8 mouse cellular contexts compared by ENCODE assay signal in genomic region chr5:108034194-108034593, GRCm38 (mm10). TPM values are rescaled to one million over a fixed set of nuclear protein-coding genes. Genes with fewer than 3 reads are reported as not detected.
DNase-seq lines count a peak whose midpoint lies in the region; ATAC-seq and TF ChIP-seq lines count a peak whose summit lies in the region.

No protein-coding gene starts in this region.

- no peak for TF ChIP-seq POLR2A in kidney, adult 2 months (IDR thresholded peaks at IDR 0.05; ENCODE audit: low read depth, low read length)

- no peaks in the 10 kb centered on the region for H3K27me3 ChIP-seq in kidney, adult 2 months (replicated peaks; ENCODE audit: control insufficient read depth, insufficient read depth, low read length)
- H3K27me3 ChIP-seq in forebrain, embryonic 15.5 days: no peaks in the 10 kb centered on the region
- H3K27me3 ChIP-seq in midbrain, postnatal 0 days (ENCODE audit: insufficient read depth, low read length): no peaks in the 10 kb centered on the region

- WGBS in kidney, adult 2 months: 34% methylated on average over 4 of the region's 4 CpGs
- 37% methylated on average over 4 of the region's 4 CpGs for WGBS in forebrain, embryonic 15.5 days
- 30% methylated on average over 4 of the region's 4 CpGs for WGBS in midbrain, postnatal 0 days

- DNase-seq in kidney, adult 2 months: peak; percentile 70
- DNase-seq in kidney, adult 11 months: no peak
- peak; percentile 81 for DNase-seq in CD4-positive, CD25-positive, alpha-beta regulatory T cell, adult 2 months (ENCODE audit: low read depth, low spot score)
- DNase-seq in Muller cell, postnatal 12 days (ENCODE audit: inconsistent ontology term): peak; percentile 27
- peak; percentile 84 for DNase-seq in midbrain, postnatal 0 days (ENCODE audit: low spot score)
- no peak for DNase-seq in adrenal gland, adult 8-10 months
- no peak for DNase-seq in kidney, postnatal 10 days

- no peak overlapping the region for H3K9ac ChIP-seq in forebrain, embryonic 15.5 days (replicated peaks)
- no peak overlapping the region for H3K9ac ChIP-seq in midbrain, postnatal 0 days (replicated peaks; ENCODE audit: low read length, poor library complexity, severe bottlenecking)

- no peaks in the 10 kb centered on the region for H3K9me3 ChIP-seq in forebrain, embryonic 15.5 days
- H3K9me3 ChIP-seq in midbrain, postnatal 0 days (ENCODE audit: low read length): no peaks in the 10 kb centered on the region

- no peaks in the 10 kb centered on the region for H3K4me1 ChIP-seq in kidney, adult 2 months (ENCODE audit: control insufficient read depth, insufficient read depth, low read length)
- H3K4me1 ChIP-seq in forebrain, embryonic 15.5 days: peaks cover 8% of the 10 kb centered on the region; the same call in 1 of the 2 replicates
- no peaks in the 10 kb centered on the region for H3K4me1 ChIP-seq in midbrain, postnatal 0 days (ENCODE audit: insufficient read depth, low read length)

- ATAC-seq in forebrain, embryonic 15.5 days (replicated peaks): peak; percentile 66
- peak; percentile 47 for ATAC-seq in midbrain, postnatal 0 days (ENCODE audit: low FRiP score)

- no peak overlapping the region for H3K4me3 ChIP-seq in kidney, adult 2 months (ENCODE audit: insufficient read depth, low read depth, low read length)
- H3K4me3 ChIP-seq in forebrain, embryonic 15.5 days: no peak overlapping the region
- no peak overlapping the region for H3K4me3 ChIP-seq in midbrain, postnatal 0 days (ENCODE audit: low read depth, low read length)

- peak; percentile 29; the same call in 1 of the 2 replicates for TF ChIP-seq CTCF in kidney, adult 2 months (conservative IDR thresholded peaks at IDR 0.05; ENCODE audit: insufficient read depth, insufficient read length, low read depth, low read length)
- TF ChIP-seq CTCF in midbrain, postnatal 0 days (IDR thresholded peaks at IDR 0.05): peak; percentile 83

- H3K27ac ChIP-seq in kidney, adult 2 months (ENCODE audit: insufficient read depth, low read depth, low read length): no peak overlapping the region
- no peak overlapping the region for H3K27ac ChIP-seq in forebrain, embryonic 15.5 days (replicated peaks)
- no peak overlapping the region for H3K27ac ChIP-seq in midbrain, postnatal 0 days (ENCODE audit: low read depth, low read length)

- H3K4me2 ChIP-seq in forebrain, embryonic 15.5 days (replicated peaks): no peak overlapping the region
- no peak overlapping the region for H3K4me2 ChIP-seq in midbrain, postnatal 0 days (ENCODE audit: low read depth, low read length, poor library complexity, severe bottlenecking)

- no peaks in the 10 kb centered on the region for H3K36me3 ChIP-seq in kidney, adult 2 months (ENCODE audit: control insufficient read depth, insufficient read depth, low read length)
- no peaks in the 10 kb centered on the region for H3K36me3 ChIP-seq in forebrain, embryonic 15.5 days
- H3K36me3 ChIP-seq in midbrain, postnatal 0 days (ENCODE audit: insufficient read depth, low read length): no peaks in the 10 kb centered on the region

RNA-seq across cellular contexts. Expression of gene Mtf2, which starts 31.3 kb away (rescaled TPM):
- 5.4 and 8.1 TPM in 2 replicates for polyA plus RNA-seq in kidney, adult 2 months (2012; rRNA removed)
- 143 and 144 TPM in 2 replicates for polyA plus RNA-seq in forebrain, embryonic 15.5 days (2015; fragmentation: Nextera tagmentation; extraction: Ambion mirVana)
- 57.9 and 60.0 TPM in 2 replicates for total RNA-seq in midbrain, postnatal 0 days (2014; rRNA removed)
- 54.7 and 55.0 TPM in 2 replicates for polyA plus RNA-seq in midbrain, postnatal 0 days (2015; fragmentation: Nextera tagmentation; extraction: Ambion mirVana)
- 10 to 100 TPM; 23.7 to 40.4 (median 27.0) TPM for total RNA-seq in adrenal gland, adult 8-10 months (2022)

RNA-seq across cellular contexts. Expression of gene Fam69a, which starts 47.3 kb away (rescaled TPM):
- 4.4 and 7.0 TPM in 2 replicates for polyA plus RNA-seq in kidney, adult 2 months (2012; rRNA removed)
- polyA plus RNA-seq in forebrain, embryonic 15.5 days (2015; fragmentation: Nextera tagmentation; extraction: Ambion mirVana): 31.5 and 31.9 TPM in 2 replicates
- total RNA-seq in midbrain, postnatal 0 days (2014; rRNA removed): 16.2 and 24.6 TPM in 2 replicates
- 77.4 and 79.7 TPM in 2 replicates for polyA plus RNA-seq in midbrain, postnatal 0 days (2015; fragmentation: Nextera tagmentation; extraction: Ambion mirVana)
- total RNA-seq in adrenal gland, adult 8-10 months (2022): 1 to 10 TPM; 4.2 to 6.4 (median 5.3) TPM

Comparison
In these comparisons a context has a peak if more than half of its experiments do, and no peak if none do; other contexts are left out.
1. DNase-seq: peak in kidney, adult 2 months (single experiment), CD4-positive, CD25-positive, alpha-beta regulatory T cell, adult 2 months (single experiment), Muller cell, postnatal 12 days (single experiment) and midbrain, postnatal 0 days (single experiment); none in kidney, adult 11 months (single experiment), adrenal gland, adult 8-10 months (single experiment) and kidney, postnatal 10 days (single experiment).